Mouse (Mus musculus) heart, postnatal 0 days (tissue): ENCODE results near the gene Foxl2.

ENCODE experiments used
- CTCF ChIP-seq: IDR thresholded peaks from 2 replicates; pipeline ENCODE4 v1.5.1; 2016; ENCODE audit warnings: antibody characterized with exemption, control low read depth, low read depth
- EP300 ChIP-seq: IDR thresholded peaks from 2 replicates; pipeline ENCODE4 v1.6.1; 2016; ENCODE audit warnings: antibody characterized with exemption, low read depth

DNA sequence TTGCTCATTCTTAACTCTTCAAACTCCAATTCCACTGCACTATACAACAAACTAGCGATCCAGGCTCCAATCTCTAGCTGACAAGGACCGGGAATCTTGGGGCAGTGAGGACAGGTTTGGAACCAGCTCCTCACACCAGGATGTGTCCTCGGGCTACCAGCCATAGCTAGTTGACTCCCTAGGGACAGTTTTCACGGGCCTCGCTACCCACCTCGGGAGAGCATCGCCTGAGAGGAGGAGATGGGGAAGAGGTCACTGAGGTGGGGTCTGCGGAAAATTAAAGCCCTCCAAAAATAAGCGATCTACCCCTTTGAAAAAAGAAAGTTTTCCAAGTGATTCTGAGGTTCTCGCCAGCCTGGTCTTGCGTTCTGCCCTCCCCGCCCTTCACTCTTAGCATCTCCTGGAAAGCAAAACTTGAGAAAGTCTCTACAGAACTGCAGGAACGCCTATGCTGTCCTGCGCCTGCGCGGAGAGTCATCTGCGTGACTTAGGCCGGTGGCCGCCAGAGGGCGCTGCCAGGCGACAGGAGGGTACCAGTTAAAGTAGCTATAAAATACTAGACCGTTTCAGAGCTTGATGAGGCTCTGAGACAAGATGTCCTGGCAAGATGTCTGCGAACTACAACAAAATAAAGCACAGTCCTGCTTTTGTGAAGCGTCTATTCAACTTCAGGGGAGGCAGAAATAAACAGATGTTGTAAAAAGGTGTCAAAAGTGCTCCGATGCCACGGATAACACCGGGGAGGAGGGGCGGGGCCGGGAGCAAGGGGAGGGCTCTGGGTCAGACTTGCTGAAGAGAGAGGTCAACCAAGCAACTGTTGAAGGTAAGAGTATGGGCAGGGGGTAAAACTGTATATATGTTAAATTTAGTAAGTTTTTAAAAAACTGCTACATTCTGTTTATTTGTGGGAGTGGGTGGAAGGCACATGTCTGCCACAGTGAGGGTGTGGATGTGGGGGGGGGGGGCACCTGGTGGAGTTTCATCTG, 24.6 kb downstream of the Foxl2 start:
- peak; percentile 95 for TF ChIP-seq CTCF
- no peak for TF ChIP-seq EP300
